ENCODE assay signal across 17 mouse cellular contexts in the genomic region with DNA sequence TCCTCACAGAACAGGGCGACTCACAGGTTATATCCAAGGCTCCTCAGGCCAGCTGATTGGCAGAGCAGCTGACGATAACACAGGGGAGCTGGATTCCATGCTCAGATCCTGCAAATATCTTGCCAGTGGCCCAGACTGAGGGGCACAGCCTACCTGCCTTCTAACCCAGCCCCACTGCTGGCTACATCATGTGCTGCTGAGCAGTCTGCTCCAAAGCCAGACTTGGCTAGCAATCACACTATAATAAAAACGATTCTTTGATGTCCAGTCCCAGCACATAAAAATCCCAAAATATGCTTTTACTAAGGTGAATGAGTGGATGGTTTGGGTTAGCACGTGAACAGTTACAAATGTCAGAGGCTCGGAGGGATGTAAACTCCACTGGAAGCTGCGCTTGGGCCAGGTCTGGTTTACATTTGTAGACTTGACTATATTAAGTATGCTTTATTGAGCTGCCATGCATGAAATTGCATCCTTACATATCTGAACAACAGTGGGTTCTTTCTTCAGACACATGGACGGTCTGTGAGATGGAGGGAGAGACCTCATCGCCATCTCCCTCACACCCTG.
DNase-seq lines count a peak whose midpoint lies in the region; ATAC-seq and TF ChIP-seq lines count a peak whose summit lies in the region.
"Had no signal": no experiment of that assay in that cellular context is flagged by ENCODE, and none has a peak within 500 bp of the region (broad histone marks: within the 10 kb centered on the region; RNA-seq: fewer than 3 reads in every experiment).

No protein-coding gene starts in this region.

- H3K4me3 ChIP-seq in embryonic facial prominence, embryonic 13.5 days, result no peak overlapping the region
- H3K4me3 ChIP-seq in embryonic facial prominence, embryonic 15.5 days (replicated peaks), result no peak overlapping the region
- no peak overlapping the region for H3K4me3 ChIP-seq in limb, embryonic 12.5 days (replicated peaks)
- no peak overlapping the region for H3K4me3 ChIP-seq in lung, postnatal 0 days (ENCODE audit: low read depth, low read length)
- H3K4me3 ChIP-seq: forebrain, embryonic 12.5 days; heart, embryonic 12.5 days; hindbrain, embryonic 10.5 days; intestine, embryonic 15.5 days had no signal

- H3K36me3 ChIP-seq in embryonic facial prominence, embryonic 13.5 days, result no peaks in the 10 kb centered on the region
- no peaks in the 10 kb centered on the region for H3K36me3 ChIP-seq in embryonic facial prominence, embryonic 15.5 days
- H3K36me3 ChIP-seq in limb, embryonic 12.5 days, result no peaks in the 10 kb centered on the region
- no peaks in the 10 kb centered on the region for H3K36me3 ChIP-seq in lung, postnatal 0 days (ENCODE audit: insufficient read depth, low read length)
- H3K36me3 ChIP-seq: forebrain, embryonic 12.5 days; heart, embryonic 12.5 days; hindbrain, embryonic 10.5 days; intestine, embryonic 15.5 days had no signal

- no peaks in the 10 kb centered on the region for H3K9me3 ChIP-seq in embryonic facial prominence, embryonic 13.5 days
- no peaks in the 10 kb centered on the region for H3K9me3 ChIP-seq in embryonic facial prominence, embryonic 15.5 days (replicated peaks)
- no peaks in the 10 kb centered on the region for H3K9me3 ChIP-seq in limb, embryonic 12.5 days
- H3K9me3 ChIP-seq in lung, postnatal 0 days (ENCODE audit: low read length), result no peaks in the 10 kb centered on the region
- H3K9me3 ChIP-seq: forebrain, embryonic 12.5 days; heart, embryonic 12.5 days; hindbrain, embryonic 10.5 days; intestine, embryonic 15.5 days had no signal

- no peak for TF ChIP-seq CTCF in lung, postnatal 0 days (IDR thresholded peaks at IDR 0.05)

- H3K4me2 ChIP-seq in embryonic facial prominence, embryonic 13.5 days, result 0 out of 2 replicates have a peak overlapping the region, but pooled peaks have one; percentile 0
- H3K4me2 ChIP-seq in embryonic facial prominence, embryonic 15.5 days (replicated peaks), result no peak overlapping the region
- no peak overlapping the region for H3K4me2 ChIP-seq in limb, embryonic 12.5 days
- H3K4me2 ChIP-seq in lung, postnatal 0 days (replicated peaks; ENCODE audit: low read depth, low read length), result no peak overlapping the region
- H3K4me2 ChIP-seq: forebrain, embryonic 12.5 days; heart, embryonic 12.5 days; hindbrain, embryonic 14.5 days; intestine, embryonic 15.5 days had no signal

- H3K27ac ChIP-seq in embryonic facial prominence, embryonic 13.5 days, result peak overlapping the region; percentile 62; the same call in 1 of the 2 replicates
- 0 out of 2 replicates have a peak overlapping the region, but pooled peaks have one; percentile 23 for H3K27ac ChIP-seq in embryonic facial prominence, embryonic 15.5 days (replicated peaks)
- peak overlapping the region; percentile 75 for H3K27ac ChIP-seq in limb, embryonic 12.5 days
- H3K27ac ChIP-seq in lung, postnatal 0 days (ENCODE audit: low read length), result no peak overlapping the region
- H3K27ac ChIP-seq: forebrain, embryonic 12.5 days; hindbrain, embryonic 10.5 days; hindbrain, embryonic 14.5 days; intestine, embryonic 15.5 days had no signal

- no peak overlapping the region for H3K9ac ChIP-seq in embryonic facial prominence, embryonic 13.5 days
- H3K9ac ChIP-seq in embryonic facial prominence, embryonic 15.5 days, result no peak overlapping the region
- H3K9ac ChIP-seq in limb, embryonic 12.5 days (replicated peaks), result no peak overlapping the region
- no peak overlapping the region for H3K9ac ChIP-seq in lung, postnatal 0 days (replicated peaks; ENCODE audit: low read depth)
- H3K9ac ChIP-seq: forebrain, embryonic 12.5 days; heart, embryonic 12.5 days; hindbrain, embryonic 14.5 days; intestine, embryonic 15.5 days had no signal

- TF ChIP-seq EP300 in lung, postnatal 0 days (IDR thresholded peaks at IDR 0.05), result no peak

- no peak for DNase-seq in lung, postnatal 14 days
- DNase-seq in right cerebral cortex, postnatal 25 days, result no peak
- no peak for DNase-seq in lung, postnatal 0 days (ENCODE audit: low spot score)
- DNase-seq: adrenal gland, postnatal 10 days; cerebellum, adult 11 months; cerebellum, adult 8-10 months; cerebellum, postnatal 14 days; embryo, embryonic 11 days had no signal

- ATAC-seq in embryonic facial prominence, embryonic 13.5 days (ENCODE audit: insufficient number of reproducible peaks, insufficient read depth, low FRiP score, low TSS enrichment, low read depth), result no peak; the same call in 1 of the 2 replicates
- no peak; the same call in 1 of the 2 replicates for ATAC-seq in embryonic facial prominence, embryonic 15.5 days (ENCODE audit: insufficient number of reproducible peaks, low FRiP score, low TSS enrichment, low read depth)
- ATAC-seq in limb, embryonic 12.5 days (ENCODE audit: insufficient number of reproducible peaks, insufficient read depth, low FRiP score, low TSS enrichment, low read depth), result peak; percentile 67
- no peak for ATAC-seq in lung, postnatal 0 days
- ATAC-seq: forebrain, embryonic 16.5 days; intestine, embryonic 15.5 days had no signal

- WGBS in embryonic facial prominence, embryonic 13.5 days, result 27% methylated on average over 8 of the region's 8 CpGs
- WGBS in embryonic facial prominence, embryonic 15.5 days, result 38% methylated on average over 8 of the region's 8 CpGs
- WGBS in limb, embryonic 12.5 days, result 33% methylated on average over 8 of the region's 8 CpGs
- 79% methylated on average over 8 of the region's 8 CpGs for WGBS in lung, postnatal 0 days

- peaks cover 54% of the 10 kb centered on the region for H3K4me1 ChIP-seq in embryonic facial prominence, embryonic 13.5 days
- H3K4me1 ChIP-seq in embryonic facial prominence, embryonic 15.5 days, result peaks cover 28% of the 10 kb centered on the region
- peaks cover 60% of the 10 kb centered on the region for H3K4me1 ChIP-seq in limb, embryonic 12.5 days (replicated peaks)
- no peaks in the 10 kb centered on the region for H3K4me1 ChIP-seq in lung, postnatal 0 days (ENCODE audit: insufficient read depth, low read depth, low read length)
- H3K4me1 ChIP-seq: heart, embryonic 12.5 days; intestine, embryonic 15.5 days had no signal

- H3K27me3 ChIP-seq in embryonic facial prominence, embryonic 13.5 days, result peaks cover 25% of the 10 kb centered on the region
- H3K27me3 ChIP-seq in embryonic facial prominence, embryonic 15.5 days, result peaks cover 6% of the 10 kb centered on the region
- H3K27me3 ChIP-seq in limb, embryonic 12.5 days, result no peaks in the 10 kb centered on the region
- H3K27me3 ChIP-seq in lung, postnatal 0 days (replicated peaks; ENCODE audit: insufficient read depth, low read length), result no peaks in the 10 kb centered on the region
- H3K27me3 ChIP-seq: forebrain, embryonic 12.5 days; intestine, embryonic 15.5 days had no signal
